Mouse (Mus musculus): Measurements from ENCODE around the gene Spta1.

GRCm38 (mm10) chr1:174215270-174216038 lies 42.9 kb downstream of the Spta1 start:
- TF ChIP-seq EP300 (IDR thresholded peaks at IDR 0.05): no peak
- no peak for TF ChIP-seq CTCF (IDR thresholded peaks at IDR 0.05)
